Mouse (Mus musculus): Measurements from ENCODE around the gene Tmem123. TPM values are rescaled to one million over a fixed set of nuclear protein-coding genes. Genes with fewer than 3 reads are reported as not detected.

Gene Tmem123
- total RNA-seq, 1 experiment from 2014 or later = 140 TPM

DNA sequence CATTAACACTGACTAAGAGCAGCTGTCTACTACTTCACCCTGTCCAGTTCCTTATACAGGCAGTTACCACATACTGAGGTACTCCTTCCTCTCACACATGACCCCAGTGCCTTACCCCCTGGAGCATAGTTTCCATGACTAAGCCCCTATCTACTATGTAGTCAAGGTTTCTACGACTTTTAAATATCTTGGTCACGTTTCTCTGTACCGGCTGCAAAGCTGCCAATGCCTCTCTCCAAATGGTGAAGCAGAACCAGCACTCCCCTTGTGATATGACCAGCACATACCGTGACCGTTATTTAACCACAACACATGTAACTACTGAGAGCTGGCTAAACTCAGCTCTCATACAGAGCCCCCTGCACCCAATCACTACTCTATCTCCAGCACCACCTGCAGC lies 61.1 kb downstream of the Tmem123 start:
- DNase-seq = no peak

DNA sequence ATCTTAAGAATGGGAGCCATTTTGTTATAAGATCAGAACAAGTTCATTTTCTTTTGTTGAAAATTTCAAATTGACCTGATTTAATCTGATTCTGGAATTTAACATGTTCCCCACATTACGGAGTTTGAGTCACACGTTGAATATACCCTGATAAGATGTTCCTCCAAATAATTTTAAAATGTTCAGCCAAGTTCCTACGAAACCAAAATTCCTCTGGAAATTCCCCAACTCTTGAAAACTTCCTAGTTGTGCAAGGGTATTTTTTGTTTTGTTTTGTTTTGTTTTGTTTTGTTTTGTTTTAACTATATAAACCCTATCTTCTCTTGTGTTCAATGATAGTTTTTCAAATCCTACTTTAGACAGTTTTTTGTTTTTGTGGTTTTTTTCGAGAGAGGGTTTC lies 64.9 kb downstream of the Tmem123 start:
- DNase-seq = no peak

DNA sequence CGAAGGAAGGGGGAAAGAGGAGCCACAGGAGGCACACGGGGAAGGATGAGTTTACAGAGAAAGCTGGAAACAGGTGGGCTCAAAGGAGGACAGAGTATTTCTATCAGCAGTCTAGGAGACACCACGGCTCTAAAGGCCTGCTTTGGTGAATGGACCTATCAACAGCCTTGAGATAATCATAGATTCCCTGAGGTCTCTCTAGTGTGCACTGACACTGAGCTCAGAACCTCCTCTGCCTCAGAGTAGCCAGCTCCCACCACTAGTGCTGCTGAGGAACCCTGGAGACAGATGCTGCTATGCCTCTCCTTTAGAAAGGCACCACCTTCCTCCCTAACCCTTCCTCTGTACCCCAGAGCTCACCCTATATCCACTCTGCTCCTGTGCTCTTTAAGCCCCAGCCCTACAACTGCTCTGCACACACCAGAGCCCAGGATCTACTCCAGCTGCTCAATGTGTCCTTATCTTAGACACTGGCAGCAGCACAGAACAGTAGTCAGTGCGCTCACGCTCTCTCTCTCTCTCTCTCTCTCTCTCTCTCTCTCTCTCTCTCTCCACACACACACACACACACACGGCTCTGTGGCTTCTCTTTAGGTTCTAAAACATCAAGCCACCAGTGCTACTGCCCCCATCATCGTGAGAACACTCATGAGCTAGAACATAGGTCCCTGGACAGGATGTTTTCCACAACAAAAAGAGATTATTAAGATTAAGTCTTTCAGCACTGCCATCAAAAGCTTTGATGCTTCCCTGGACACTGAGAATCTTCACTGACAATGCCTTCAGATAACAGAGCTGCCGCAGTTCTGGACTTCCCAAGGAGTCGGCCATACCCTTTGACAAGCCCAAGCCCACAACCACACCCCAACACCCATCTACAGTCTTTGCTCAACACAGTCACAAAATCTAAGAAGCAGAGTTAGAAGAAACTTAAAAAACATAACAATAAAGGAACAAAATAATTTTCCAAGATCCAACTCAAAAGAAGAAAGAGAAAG lies 66.0 kb downstream of the Tmem123 start:
- no peak for DNase-seq

DNA sequence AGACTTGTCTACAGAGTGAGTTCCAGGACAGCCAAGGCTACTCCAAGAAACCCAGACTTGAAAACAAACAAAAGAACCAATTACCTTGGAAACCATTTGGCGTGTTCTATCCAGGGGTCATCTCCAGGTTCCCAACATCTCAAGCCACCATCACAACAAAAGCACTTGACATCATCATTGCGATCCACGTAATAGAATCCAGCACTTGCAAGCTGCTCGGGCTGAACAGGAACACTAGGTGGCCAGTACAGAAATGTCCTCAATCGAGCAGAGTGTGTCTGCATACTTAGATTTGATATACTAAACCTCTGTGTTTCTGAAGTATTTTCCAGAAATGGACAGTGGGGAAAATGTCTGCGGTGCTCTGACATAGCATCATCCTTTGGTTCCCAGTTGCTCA lies 69.6 kb downstream of the Tmem123 start:
- no peak for DNase-seq

DNA sequence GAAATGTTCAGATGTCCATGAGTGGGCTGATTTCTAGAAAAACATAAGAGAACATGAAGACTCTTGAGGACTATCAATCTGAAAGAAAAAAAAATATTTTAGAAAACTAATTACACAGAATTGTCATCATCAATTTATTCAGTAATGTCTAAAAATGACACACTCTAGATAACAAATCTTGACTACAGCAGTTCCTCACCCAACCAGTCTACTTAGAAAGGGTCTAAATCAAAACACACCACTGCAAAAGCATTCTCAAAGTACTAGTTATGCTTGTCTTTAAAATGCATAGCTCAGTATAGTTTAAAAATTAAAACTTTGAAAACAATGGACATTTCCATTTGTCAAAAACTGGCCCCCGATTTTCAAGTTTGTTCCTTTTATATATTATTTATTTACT lies 71.5 kb downstream of the Tmem123 start:
- no peak for DNase-seq

DNA sequence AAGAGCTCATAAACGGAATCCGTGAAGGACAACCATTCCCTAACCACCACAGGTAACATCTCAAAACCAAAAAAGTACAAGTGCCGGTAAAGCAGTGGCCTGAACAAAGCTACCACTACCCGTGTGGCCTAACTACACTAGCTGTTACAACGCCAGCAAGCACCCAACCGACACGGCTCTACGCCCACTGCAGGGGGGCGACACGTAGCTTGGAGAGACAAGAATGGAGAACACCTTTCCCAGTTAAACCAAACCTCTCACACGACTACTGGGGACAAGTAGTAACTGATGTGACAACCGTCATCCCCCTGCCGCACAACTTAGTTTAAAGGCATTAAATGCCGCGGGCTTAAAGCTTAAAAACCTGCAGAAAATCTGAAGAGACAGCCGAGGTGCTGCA lies 72.5 kb downstream of the Tmem123 start:
- peak; percentile 60 for DNase-seq

DNA sequence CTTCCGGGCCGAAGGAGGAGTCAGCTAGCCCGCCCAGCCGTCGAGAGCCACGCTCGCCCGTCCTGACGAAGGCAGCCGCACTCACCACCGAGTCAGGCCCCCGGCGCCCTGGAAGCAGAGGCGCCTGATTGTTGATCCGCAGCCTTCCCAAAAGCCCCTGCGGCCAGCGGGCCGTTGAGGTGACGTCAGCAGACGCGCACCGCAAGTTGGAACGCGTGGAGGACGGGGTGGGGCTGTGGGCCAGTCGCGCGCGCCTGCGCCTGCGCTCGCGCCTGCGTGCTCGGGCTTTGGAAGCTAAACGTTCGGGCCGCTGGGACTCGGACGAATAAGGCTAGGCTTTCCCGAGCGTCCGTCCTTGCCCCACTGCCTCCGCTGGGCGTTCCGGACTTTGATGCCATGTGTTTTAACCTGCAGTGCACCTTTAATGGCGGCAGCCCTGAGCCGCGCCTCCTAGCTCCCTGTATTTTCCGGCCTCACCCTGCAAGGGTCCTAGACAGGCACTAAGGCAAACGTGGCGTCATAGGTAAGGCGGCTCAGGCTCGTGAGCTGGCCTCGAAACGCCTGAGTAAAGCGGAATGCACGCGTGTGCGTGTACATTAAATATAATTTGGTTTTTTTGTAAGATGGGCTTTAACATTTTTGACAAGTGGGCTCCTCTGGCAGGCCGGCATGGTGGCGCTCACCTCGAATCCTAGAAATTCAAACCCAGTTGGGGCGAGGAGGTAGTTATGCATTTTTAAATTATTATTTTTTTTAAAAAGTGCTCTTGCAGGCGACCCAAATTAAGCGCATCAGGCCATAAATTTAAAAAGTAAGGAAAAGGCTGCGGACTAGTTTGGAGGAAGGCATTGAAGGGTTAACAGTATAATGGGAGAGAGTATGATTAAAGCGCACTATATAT lies 73.3 kb downstream of the Tmem123 start, which contains the start of gene Birc2:
Birc2 (minus strand) TSS at position 160 of the 901 bp plus-strand sequence.
- peak; percentile 98 for DNase-seq

DNA sequence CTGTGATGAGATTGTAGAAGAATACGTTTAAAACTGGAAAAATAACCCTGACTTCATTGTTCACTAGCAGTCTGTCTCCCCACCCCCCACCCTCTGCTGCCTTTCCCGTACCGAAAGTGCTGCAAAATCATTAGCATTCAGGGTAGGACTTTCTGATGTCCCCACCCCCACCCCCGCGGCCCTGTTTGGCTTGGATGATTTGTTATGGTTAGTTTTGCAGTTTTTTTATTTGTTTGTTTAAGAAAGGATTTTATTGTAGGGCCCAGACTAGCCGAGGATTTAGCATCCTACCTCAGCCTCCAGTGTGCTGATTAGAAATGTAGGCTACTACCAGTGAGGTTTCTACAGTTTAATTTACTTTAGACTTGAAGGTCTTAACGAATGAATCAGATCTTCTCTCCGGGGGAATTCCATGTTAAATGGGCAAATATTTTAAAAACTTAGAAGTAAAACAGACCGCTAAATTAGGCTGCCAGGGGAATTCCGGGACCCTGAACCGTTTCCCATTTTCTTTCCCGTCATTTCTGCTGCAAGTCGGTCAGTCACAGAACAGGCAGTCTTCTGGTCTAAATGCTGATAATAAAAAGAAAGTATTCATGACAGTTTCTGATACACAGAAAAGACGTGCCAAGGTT lies 74.1 kb downstream of the Tmem123 start:
- peak; percentile 49 for DNase-seq

DNA sequence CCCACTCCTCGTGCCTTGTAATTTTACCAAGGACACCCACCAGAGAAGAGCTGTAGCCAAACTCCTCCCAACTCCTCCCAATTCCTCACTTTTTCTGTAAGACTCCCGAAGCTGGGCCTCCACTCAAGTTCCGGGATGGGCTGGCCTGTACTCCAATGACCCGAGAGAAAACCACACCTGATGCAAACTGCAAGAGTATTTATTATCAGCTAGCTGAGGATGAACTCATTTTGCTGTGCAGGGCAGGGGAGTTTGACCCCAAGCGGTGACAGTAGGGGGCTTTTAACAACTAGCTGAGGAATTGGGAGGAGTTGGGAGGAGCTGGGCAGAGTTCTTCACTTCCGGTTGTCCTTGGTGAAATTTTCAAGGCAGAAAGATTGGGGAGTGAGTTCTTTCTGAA lies 77.4 kb downstream of the Tmem123 start:
- peak; percentile 67 for DNase-seq

Small RNA genes lying within 50 kb of the gene (microRNA-seq; reads per million reads assigned to microRNA genes)
- 0 to 1.7 reads per million in 2 experiments for gene Mir5618

Other genes starting within 250 kb of the Tmem123 start
- gene Mmp8, start 205.6 kb upstream of the Tmem123 start, total RNA-seq (2021) = 0.34 and 0.59 TPM in 2 replicates
- 1.8 and 2.1 TPM in 2 replicates for gene Mmp27, start 192.6 kb upstream of the Tmem123 start, total RNA-seq (2021)
- gene Mmp20, start 135.8 kb upstream of the Tmem123 start, total RNA-seq (2021) = not detected in 2 replicates
- not detected in 2 replicates for gene Mmp7, start 72.0 kb upstream of the Tmem123 start, total RNA-seq (2021)
- 40.6 and 46.6 TPM in 2 replicates for gene Birc2, start 73.0 kb downstream of the Tmem123 start, total RNA-seq (2021)
- 19.0 and 27.8 TPM in 2 replicates for gene Birc3, start 109.1 kb downstream of the Tmem123 start, total RNA-seq (2021)
- gene Yap1, start 240.6 kb downstream of the Tmem123 start, total RNA-seq (2021) = 67.1 and 67.4 TPM in 2 replicates